Mouse (Mus musculus) small intestine, adult 2 months (tissue): Measurements from ENCODE around the gene Iqgap1. TPM values are rescaled to one million over a fixed set of nuclear protein-coding genes. Genes with fewer than 3 reads are reported as not detected.
"Not testable (repeated sequence)": the region's sequence is repeated elsewhere in the genome, so short reads cannot be mapped to it uniquely, and the experiment has no call there.

Experiments used
- H3K27ac ChIP-seq: fragments of 200-500 bp; 2 replicates; pipeline ENCODE4 v1.5.1; 2012; ENCODE audit warnings: low read depth, low read length, control low read depth, inconsistent platforms; ENCODE audit not compliant: insufficient read depth
- H3K27me3 ChIP-seq: fragments of 200-500 bp; 2 replicates; pipeline ENCODE4 v1.6.1; 2012; ENCODE audit warnings: mild to moderate bottlenecking, moderate library complexity, low read length, inconsistent platforms; ENCODE audit not compliant: control insufficient read depth, insufficient read depth
- H3K36me3 ChIP-seq: fragments of 200-500 bp; 2 replicates; pipeline ENCODE4 v1.6.1; 2012; ENCODE audit warnings: mild to moderate bottlenecking, low read length, control low read depth, inconsistent platforms; ENCODE audit not compliant: control insufficient read depth, insufficient read depth
- H3K4me1 ChIP-seq: fragments of 200-500 bp; 2 replicates; pipeline ENCODE4 v1.6.1; 2012; ENCODE audit warnings: low read length, inconsistent platforms, mixed read lengths; ENCODE audit not compliant: control insufficient read depth, insufficient read depth, insufficient read length
- H3K4me3 ChIP-seq: fragments of 200-500 bp; 2 replicates; pipeline ENCODE4 v1.5.1; 2012; ENCODE audit warnings: low read depth, mild to moderate bottlenecking, control low read depth, inconsistent platforms, low read length, moderate library complexity
- CTCF ChIP-seq: fragments of 200-500 bp; IDR thresholded peaks from 2 replicates; pipeline ENCODE4 v1.5.1; 2012; ENCODE audit warnings: low read depth, mild to moderate bottlenecking, control low read depth, inconsistent platforms, low read length, moderate library complexity, mixed read lengths; ENCODE audit not compliant: insufficient replicate concordance, insufficient read length; ENCODE audit errors: extremely low read depth
- POLR2A ChIP-seq: fragments of 200-500 bp; IDR thresholded peaks from 2 replicates; pipeline ENCODE4 v1.6.1; 2012; ENCODE audit warnings: low read depth, mild to moderate bottlenecking, control low read depth, inconsistent platforms, low read length, moderate library complexity
- WGBS: fragments of 180-500 bp; shearing (Covaris S2); methylation state at CpG from one replicate; pipeline ENCODE4 v1.1.7; 2018; 5-methylcytosine and 5-hydroxymethylcytosine counted together
- polyA plus RNA-seq: library from polyadenylated mRNA; depleted of rRNA; stranded (reverse); fragments of >200 nt; gene quantifications from 2 replicates; pipeline ENCODE4 v1.2.3, GENCODE M21; 2012

The Iqgap1 gene
- polyA plus RNA-seq, 1 experiment, result 28.9 TPM

DNA sequence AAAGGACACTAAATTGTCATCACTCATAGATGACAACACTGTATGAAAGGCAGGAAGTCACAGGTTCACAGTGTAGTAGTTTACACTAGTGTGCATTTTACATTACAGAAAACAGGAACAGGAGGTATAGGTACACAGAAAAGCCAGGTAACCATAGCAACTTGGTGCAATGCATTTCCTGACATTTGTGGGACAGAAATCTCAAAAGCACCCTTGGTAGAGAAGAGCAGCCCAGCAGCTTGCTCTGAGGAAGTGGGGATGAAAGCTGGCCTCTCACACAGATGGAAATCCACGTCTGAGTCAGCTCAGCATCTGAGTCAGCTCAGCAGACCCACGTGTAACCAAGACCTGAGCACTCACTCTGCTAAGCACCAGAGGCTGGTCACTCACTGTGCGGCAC lies 59.7 kb downstream of the Iqgap1 start:
- H3K4me3 ChIP-seq, result no peak overlapping the region
- peaks cover 47% of the 10 kb centered on the region for H3K36me3 ChIP-seq
- peaks cover 4% of the 10 kb centered on the region for H3K4me1 ChIP-seq
- H3K27me3 ChIP-seq, result no peaks in the 10 kb centered on the region
- H3K27ac ChIP-seq, result no peak overlapping the region
- TF ChIP-seq CTCF (no peak), POLR2A (no peak)
- 66% methylated on average over 3 of the region's 3 CpGs for WGBS

DNA sequence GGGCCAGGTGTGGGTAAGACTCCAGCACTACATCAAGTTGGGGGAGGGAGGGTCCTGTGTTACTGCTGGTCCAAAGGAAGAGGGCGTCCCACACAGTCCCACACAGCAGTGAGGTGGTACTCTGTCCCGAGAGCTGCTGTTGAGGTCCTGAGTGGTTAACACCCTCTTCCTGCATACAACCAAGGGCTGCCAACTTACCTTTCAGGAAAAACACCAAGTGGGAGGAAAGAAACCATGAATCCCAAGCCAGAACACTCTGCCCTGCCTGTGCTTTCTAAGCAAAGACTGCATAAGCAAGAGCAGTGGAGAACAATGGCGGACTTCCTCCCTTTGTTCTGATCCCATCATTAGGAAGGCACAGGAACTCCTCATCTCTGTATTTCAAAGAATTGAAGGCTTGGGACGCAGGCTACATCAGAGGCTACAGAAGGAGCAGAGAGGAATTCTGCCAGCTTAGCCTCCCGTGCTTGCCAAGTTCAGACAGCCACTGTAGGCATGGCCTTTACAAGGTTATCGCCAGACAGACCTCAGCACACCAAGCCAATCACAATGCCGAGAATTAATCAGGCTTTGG lies 61.8 kb downstream of the Iqgap1 start:
- H3K27me3 ChIP-seq, result no peaks in the 10 kb centered on the region
- no peak overlapping the region for H3K27ac ChIP-seq
- TF ChIP-seq POLR2A (no peak), CTCF (no peak)
- WGBS, result 83% methylated on average over 7 of the region's 7 CpGs
- peaks cover 62% of the 10 kb centered on the region for H3K36me3 ChIP-seq
- peaks cover 2% of the 10 kb centered on the region; the same call in 1 of the 2 replicates for H3K4me1 ChIP-seq
- no peak overlapping the region for H3K4me3 ChIP-seq

DNA sequence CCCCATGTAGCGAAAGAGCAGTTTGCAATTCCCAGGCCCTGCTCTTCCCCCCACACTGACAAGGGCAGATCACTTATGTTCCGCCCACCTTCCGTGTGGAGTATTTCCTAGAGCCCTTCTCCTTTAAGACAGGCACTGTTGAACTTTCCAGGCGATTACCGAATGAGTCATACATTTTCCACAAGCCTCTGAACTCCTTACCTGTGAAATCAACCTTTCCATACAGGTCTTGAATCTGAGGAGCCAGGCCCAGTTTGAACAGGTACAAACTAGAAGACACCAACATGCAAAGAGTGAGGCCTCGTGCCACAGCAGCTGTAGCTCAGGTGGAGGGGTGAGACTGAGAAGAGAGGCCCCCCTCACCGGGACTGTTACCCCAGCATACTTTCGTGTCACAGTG lies 63.5 kb downstream of the Iqgap1 start:
- no peak overlapping the region for H3K27ac ChIP-seq
- peaks cover 65% of the 10 kb centered on the region for H3K36me3 ChIP-seq
- TF ChIP-seq POLR2A, result no peak
- no peak for TF ChIP-seq CTCF
- 61% methylated on average over 8 of the region's 8 CpGs for WGBS
- no peaks in the 10 kb centered on the region; the same call in 1 of the 2 replicates for H3K4me1 ChIP-seq
- H3K27me3 ChIP-seq, result no peaks in the 10 kb centered on the region
- H3K4me3 ChIP-seq, result no peak overlapping the region

DNA sequence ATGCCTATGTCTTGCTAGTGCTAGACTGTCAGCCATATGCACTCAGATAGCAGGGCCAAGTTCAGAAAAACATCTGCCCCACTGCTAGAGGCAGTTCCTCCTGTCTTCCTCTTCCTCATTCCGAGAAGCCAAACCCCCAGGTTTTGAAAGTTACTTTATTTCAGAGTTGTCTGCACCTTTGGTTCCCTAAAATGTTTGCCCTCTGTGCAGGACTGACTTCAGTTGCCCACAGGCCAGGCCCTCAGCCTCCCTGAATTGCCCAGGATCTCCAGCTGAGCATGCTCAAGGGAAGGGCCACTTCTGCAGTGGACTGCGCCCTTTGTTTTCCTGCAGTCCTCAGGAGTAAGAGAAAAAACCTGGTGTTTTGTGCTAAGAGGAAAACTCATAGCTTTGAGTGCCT lies 71.7 kb downstream of the Iqgap1 start:
- TF ChIP-seq CTCF, result no peak
- no peak for TF ChIP-seq POLR2A
- no peak overlapping the region for H3K27ac ChIP-seq
- H3K4me1 ChIP-seq, result peaks cover 2% of the 10 kb centered on the region; the same call in 1 of the 2 replicates
- no peak overlapping the region for H3K4me3 ChIP-seq
- WGBS, result 44% methylated on average over 2 of the region's 2 CpGs
- H3K27me3 ChIP-seq, result no peaks in the 10 kb centered on the region
- H3K36me3 ChIP-seq, result peaks cover 77% of the 10 kb centered on the region

DNA sequence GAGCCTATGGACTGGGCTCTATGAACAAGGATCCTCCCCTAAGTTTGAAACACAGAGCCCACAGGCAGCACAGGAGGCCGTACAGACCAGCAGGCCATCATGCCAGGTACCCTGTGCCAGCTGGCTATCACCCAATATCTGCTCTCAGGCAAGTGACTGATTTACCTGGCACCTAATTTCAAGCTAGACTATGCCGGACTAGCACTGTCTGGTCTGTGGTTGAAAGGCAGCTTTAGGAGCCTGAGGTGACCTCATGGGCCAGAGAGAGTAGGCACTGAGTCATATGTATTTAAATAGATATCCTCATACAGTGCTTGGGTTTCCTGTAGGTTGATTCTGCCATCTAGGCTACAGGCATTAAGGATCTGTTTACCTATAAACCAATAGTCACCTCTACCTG lies 72.2 kb downstream of the Iqgap1 start:
- peaks cover 2% of the 10 kb centered on the region; the same call in 1 of the 2 replicates for H3K4me1 ChIP-seq
- 22% methylated on average over 2 of the region's 2 CpGs for WGBS
- H3K4me3 ChIP-seq, result no peak overlapping the region
- no peaks in the 10 kb centered on the region for H3K27me3 ChIP-seq
- TF ChIP-seq POLR2A (no peak), CTCF (no peak)
- peaks cover 78% of the 10 kb centered on the region for H3K36me3 ChIP-seq
- peak overlapping the region; percentile 37; the same call in 1 of the 2 replicates for H3K27ac ChIP-seq

DNA sequence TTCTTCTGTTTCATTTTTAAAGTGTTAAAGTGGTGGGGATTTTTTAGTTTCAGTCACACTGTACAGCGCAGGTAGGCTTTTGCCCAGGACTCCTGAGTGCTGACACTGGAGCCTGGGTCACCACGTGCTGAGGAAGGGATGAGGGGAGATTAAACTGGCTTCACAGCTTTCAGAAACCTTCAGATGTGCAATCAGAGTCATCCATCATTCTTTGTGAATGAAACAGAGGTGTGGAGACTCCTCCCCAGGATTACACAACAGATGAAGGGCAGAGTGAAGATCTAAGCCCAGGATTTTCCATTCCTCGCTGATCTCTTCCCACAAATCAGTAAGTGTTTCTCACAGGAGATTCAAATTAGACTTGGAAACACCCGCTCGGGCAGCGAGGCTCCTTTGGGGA lies 76.2 kb downstream of the Iqgap1 start:
- Histone ChIP-seq H3K4me3 (no peak overlapping the region), H3K27ac (no peak overlapping the region), H3K4me1 (0 out of 2 replicates have a peak, but pooled peaks cover 2% of the 10 kb centered on the region), H3K36me3 (peaks cover 83% of the 10 kb centered on the region), H3K27me3 (no peaks in the 10 kb centered on the region)
- WGBS, result 86% methylated on average over 6 of the region's 6 CpGs
- no peak for TF ChIP-seq CTCF
- no peak for TF ChIP-seq POLR2A

DNA sequence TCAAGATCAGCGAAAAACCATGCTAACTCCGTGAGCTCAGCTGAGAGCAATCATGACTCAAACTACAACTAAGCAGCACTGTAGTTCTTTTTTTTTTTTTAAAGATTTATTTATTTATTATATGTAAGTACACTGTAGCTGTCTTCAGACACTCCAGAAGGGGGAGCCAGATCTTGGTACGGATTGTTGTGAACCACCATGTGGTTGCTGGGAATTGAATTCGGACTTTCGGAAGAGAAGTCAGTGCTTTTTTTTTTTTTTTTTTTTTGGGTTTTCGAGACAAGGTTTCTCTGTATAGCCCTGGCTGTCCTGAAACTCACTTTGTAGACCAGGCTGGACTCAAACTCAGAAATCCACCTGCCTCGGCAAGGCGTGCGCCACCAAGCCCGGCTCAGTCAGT lies 76.7 kb downstream of the Iqgap1 start:
- 96% methylated on average over 10 of the region's 10 CpGs for WGBS
- H3K27me3 ChIP-seq, H3K4me3 ChIP-seq, H3K4me1 ChIP-seq, H3K27ac ChIP-seq: not testable (repeated sequence)
- peaks cover 86% of the 10 kb centered on the region for H3K36me3 ChIP-seq

DNA sequence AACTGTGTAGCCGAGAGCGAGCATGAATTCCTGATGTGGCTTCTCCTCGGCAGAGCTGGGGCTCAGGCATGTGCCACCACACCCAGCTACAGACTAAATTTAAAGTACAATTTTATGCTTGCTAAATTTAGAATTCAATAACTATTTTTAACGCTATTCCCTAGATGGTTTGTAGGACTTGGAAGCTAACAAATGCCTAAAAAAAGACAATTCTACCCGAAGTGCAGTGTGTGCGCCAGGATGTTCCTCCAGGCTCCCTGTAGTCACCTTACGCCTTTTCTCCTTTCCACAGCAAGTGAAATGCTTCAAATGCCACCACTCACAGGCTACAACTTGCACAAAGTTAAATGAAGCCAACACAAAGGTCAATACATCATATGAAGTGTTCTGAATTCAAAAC lies 78.4 kb downstream of the Iqgap1 start:
- no peaks in the 10 kb centered on the region for H3K4me1 ChIP-seq
- H3K36me3 ChIP-seq, result peaks cover 88% of the 10 kb centered on the region
- H3K27ac ChIP-seq, result no peak overlapping the region
- no peak overlapping the region for H3K4me3 ChIP-seq
- no peaks in the 10 kb centered on the region for H3K27me3 ChIP-seq
- no peak for TF ChIP-seq CTCF
- no peak for TF ChIP-seq POLR2A
- WGBS, result 84% methylated on average over 7 of the region's 7 CpGs
